Mouse (Mus musculus): ENCODE measurements at regions not wholly inside any gene's neighbourhood (a gene's known extent, or its start where the extent isn't known, plus 50 kb on each side); places are given as distances from the start of the nearest gene placed in this dataset.

DNA sequence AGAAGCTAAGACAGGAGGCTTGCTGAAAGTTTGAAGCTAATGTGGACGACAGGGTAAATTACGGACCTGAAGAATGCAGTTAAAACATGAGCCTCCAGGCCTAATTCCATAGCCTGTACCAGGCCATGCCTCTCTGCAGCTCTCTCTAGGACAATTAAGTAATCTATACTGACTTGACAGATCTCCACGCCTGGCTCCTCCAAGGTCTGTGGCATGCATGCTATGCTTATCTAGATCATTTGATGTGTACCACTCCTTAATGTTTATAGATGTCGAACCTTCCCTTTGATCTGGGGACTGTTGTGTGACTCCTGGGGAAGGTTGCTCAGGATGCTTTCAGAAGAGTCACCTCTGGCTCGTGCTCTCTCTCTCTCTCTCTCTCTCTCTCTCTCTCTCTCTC lies 62.2 kb upstream of the Cd55 start:
- ATAC-seq (replicated peaks in 1 of 2; ENCODE audit: insufficient read depth in 1 of 2, low FRiP score in 2 of 2, low TSS enrichment in 1 of 2, low read depth in 1 of 2, poor library complexity in 2 of 2, severe bottlenecking in 2 of 2): no peak

DNA sequence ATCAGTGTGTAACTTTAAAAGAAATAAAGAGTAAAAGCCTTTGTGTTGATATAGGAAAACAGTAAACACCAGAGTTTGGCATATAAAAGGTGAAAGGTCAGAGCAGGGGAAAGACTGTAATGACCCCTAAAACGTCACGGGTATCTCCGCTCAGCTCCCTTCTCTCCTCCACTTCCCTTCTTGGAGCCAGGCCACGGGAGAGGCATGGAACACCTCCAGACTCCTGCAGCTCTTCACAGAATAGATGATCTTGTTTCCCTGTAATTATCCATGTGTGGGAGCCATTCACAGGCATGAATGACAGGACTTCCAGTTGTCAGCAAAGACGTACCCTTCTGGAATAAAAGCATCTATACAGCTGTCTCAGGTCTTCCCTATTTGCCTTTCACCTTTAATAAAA lies 55.3 kb upstream of the Cd55 start:
- no peak for ATAC-seq (replicated peaks in 1 of 2; ENCODE audit: insufficient read depth in 1 of 2, low FRiP score in 2 of 2, low TSS enrichment in 1 of 2, low read depth in 1 of 2, poor library complexity in 2 of 2, severe bottlenecking in 2 of 2)

DNA sequence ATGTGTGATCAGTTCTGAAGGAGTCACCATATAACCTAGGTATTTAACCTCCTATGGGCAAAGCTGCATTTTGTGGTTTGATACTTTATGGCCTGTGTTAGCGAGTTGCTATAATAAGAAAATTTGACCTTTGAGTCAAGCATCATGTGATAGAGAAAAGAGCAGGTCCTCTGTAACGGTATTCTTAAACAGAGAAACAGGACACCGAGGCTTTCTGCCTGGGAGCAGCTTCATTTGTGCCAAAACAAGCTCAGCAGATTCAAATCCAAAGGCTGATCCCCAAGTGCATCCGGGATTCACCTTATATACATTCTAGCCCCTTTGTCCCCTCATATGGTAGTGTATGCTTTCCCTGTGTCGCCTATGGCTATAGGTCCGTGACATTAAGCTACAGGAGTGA lies 54.1 kb upstream of the Cd55 start:
- no peak for ATAC-seq (replicated peaks in 1 of 2; ENCODE audit: insufficient read depth in 1 of 2, low FRiP score in 2 of 2, low TSS enrichment in 1 of 2, low read depth in 1 of 2, poor library complexity in 2 of 2, severe bottlenecking in 2 of 2)

DNA sequence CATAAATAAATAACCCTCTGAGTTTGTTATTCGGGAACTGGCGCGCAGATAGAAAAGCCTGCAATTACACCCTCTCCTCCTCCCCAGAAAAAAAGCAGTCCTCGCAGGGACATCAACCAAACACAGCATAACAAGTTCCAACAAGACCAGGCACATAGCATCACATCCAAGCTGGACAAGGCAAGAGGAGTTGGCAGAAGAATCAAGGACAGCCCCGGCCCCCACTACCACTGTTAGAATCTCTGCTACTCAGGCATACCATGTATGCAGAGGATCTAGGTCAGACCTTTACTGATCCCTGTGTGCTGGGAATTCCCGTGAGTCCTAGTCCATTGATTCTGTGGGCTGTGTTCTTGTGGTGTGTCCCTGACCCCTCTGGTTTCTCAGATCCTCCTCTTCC lies 52.8 kb upstream of the Cd55 start:
- ATAC-seq (replicated peaks in 1 of 2; ENCODE audit: insufficient read depth in 1 of 2, low FRiP score in 2 of 2, low TSS enrichment in 1 of 2, low read depth in 1 of 2, poor library complexity in 2 of 2, severe bottlenecking in 2 of 2): no peak

DNA sequence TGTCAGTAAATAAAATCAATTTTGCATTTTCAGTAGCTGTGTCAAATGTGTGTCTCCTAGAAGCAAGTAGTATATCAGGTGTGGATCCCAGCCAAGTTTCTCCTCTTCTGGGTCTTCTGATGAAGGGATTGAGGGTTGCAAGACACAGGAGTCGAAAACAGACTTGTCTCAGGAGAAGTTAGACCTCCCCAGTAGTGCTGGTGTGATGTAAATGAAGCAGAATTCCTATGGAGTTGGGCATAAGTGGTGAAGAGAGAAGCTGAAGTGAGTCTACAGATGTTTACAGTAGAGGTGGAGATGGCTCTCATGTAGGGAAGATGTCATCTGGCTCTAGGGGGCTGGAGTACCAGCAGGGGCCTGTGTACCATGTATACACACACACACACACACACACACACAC lies 50.9 kb upstream of the Cd55 start:
- no peak for ATAC-seq (replicated peaks in 1 of 2; ENCODE audit: insufficient read depth in 1 of 2, low FRiP score in 2 of 2, low TSS enrichment in 1 of 2, low read depth in 1 of 2, poor library complexity in 2 of 2, severe bottlenecking in 2 of 2)

DNA sequence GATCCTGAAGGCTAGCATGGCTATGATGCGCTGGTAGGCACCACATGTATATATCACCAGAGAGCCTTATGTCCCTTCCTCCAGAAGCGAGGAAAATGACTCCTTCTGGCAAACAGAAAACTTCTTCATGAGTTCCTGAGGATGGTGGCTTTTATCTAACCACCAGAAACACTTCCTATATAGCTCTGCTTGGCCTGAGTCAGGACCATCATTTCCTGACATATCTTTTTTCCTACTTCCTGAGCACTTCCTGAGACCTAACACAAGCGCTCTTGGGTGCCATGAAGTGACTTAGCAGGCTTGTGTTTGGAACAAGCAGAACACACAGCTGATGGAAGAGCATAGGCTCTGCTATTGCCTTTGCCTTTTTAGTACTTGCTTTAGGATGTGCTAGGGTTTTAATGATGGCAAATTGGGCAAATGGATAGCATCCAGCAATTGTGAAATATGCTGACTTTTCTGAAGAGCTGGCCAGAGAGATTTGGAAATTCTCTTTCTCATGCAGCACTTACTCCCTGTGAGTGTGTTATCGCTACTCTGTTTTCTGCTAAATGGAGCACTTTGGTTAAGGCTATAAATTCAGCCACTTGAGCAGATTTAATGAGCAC lies 50.4 kb upstream of the Cd55 start:
- ATAC-seq (replicated peaks in 1 of 2; ENCODE audit: insufficient read depth in 1 of 2, low FRiP score in 2 of 2, low TSS enrichment in 1 of 2, low read depth in 1 of 2, poor library complexity in 2 of 2, severe bottlenecking in 2 of 2): peak; percentile 28 to 68
